Mouse (Mus musculus) erythroblast, embryonic 14.5 days (primary cell): ENCODE results near the gene Scn1b.

Experiments
- GATA1 ChIP-seq: IDR thresholded peaks from 2 replicates; pipeline ENCODE4 v1.6.1; 2012; ENCODE audit warnings: low read length, inconsistent platforms, mixed read lengths
- TAL1 ChIP-seq: IDR thresholded peaks from 3 replicates; pipeline ENCODE4 v1.6.1; 2012; ENCODE audit warnings: low read length, inconsistent platforms, mixed read lengths

DNA sequence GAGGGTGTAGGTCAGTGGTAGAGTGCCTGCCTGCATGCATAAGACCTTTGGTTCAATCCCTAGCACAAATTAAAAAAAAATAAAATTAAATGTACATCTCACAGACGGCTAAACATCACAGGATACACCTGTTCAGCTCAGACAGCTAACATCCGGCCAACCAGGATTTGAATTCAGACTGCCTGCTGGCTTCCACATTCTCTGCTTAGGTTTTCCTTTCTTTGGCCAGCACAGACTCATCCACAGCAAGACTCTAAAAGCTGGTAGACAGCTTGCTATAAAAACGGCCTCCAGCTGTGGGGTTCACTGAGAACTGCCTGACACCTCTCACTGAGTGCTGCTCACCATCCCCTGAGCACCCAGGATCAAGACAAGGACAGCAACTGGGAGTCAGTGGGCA lies 20.6 kb downstream of the Scn1b start:
- TF ChIP-seq GATA1 (no peak), TAL1 (no peak)
